Mouse (Mus musculus) adrenal gland, postnatal 25 days (tissue): Measurements from ENCODE around the gene Nipal3. TPM values are rescaled to one million over a fixed set of nuclear protein-coding genes. Genes with fewer than 3 reads are reported as not detected.

Experiments
- DNase-seq: peaks from one replicate; pipeline ENCODE4 v3.0.0; 2021; ENCODE audit warnings: mixed read lengths
- total RNA-seq: library from RNA; stranded (reverse); gene quantifications from 2 replicates; pipeline ENCODE4 v1.2.3, GENCODE M21; 2021

Gene Nipal3
- total RNA-seq, 1 experiment from 2014 or later: 26.6 TPM

- DNase-seq: peak; percentile 89
Measured at GRCm38 (mm10) chr4:135433443-135434394, 61.1 kb downstream of the Nipal3 start, which contains the start of gene Rcan3. TSS of gene Rcan3 (minus strand) at chr4:135433853.

DNA sequence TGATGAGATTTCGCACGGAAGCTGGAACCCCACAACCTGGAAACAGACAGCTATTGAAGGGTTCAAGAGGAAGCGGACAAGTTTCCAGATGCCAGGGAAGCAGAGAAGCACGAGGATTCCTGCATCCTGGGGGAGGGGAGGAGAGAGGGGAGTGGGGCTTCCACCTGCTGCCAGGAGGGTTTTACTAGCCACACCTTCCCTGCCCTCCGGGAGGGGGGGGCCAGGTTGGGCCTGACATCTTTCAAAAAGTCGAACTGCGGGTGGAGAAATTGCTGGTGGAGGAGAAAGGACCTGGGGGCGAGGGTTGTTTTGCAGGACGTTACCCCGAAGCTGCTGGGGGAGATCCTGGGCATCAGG, 61.8 kb downstream of the Nipal3 start:
- DNase-seq: no peak

GRCm38 (mm10) chr4:135429990-135430760, 64.7 kb downstream of the Nipal3 start:
- DNase-seq: peak; percentile 43

DNA sequence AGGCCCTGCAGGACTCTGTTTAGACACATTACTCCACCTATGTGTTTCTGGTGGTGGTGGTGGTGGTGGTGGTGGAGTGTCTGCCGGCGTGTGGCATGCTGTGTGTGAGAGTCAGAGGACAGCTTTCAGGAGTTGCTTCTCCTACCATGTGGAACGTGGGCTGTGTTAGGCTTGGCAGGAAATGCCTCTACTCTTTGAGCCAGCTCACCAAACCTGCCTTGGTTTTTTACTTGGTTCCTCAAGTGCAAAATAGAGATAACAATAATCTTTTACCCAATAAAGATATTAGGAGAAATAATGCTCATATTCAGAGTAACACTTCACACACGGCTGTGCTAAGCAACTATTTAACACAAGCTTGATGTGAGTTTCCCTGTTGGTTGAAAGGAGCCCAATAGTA, 65.5 kb downstream of the Nipal3 start:
- no peak for DNase-seq

DNA sequence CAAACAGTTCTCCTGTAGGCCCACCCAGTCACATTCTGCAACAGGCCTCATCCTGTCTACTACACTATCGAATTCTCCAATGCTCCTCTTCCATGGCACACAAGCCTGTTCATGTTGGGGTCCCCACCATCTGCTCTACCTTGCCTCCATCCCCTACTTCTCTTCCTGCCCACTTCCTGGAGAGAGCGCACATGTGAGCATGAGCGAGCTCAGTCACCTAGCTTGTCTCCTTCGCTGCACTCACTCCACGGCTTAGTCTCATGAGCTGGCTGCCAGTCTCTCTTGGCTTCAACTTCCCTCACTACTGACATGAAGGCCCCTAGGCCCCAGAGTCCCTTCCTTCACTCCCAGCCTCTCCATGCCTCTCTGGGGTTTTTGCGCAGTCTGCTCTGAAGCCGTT, 68.3 kb downstream of the Nipal3 start:
- no peak for DNase-seq

GRCm38 (mm10) chr4:135425625-135426024, 69.2 kb downstream of the Nipal3 start:
- no peak for DNase-seq

DNA sequence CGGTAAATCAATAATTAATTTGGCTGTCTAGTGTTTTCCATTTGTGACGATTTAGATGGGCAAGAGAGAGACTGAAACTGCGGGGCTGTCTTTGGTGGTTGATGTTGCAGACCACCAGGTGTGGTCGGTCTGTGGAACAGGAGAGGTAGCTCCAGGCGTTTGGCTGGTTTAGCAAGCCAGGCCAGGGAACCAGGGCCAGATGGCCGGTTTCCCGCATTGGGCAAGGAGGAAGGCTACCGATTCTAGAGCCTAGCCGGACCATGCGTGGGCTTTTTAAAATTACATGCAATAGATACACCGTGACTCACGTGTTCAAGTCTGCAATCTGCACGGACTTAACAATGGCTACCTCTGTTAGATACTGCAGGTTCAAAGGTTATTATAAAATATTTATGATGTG, 73.9 kb downstream of the Nipal3 start:
- DNase-seq: no peak

- DNase-seq: no peak
Measured at GRCm38 (mm10) chr4:135420416-135420815, 74.4 kb downstream of the Nipal3 start.

DNA sequence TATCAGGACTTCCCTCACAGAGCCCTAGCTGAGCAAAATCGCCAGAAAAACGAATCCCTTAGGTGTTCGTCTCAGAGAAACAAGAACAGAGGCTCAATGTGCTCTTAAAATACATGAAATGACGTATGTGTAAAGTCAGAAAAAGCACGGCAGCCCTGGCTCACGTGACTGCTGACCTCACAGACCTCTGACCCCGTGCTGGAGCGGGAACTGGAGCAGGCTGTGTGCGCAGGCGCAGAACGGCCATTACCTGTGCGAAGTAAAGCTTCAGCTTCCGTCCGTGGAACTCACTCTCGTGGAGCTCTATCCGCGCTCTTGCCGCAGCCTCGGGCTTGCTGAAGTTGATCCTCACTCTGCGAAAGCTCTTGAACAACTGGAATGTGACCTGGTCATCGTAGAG, 74.8 kb downstream of the Nipal3 start:
- no peak for DNase-seq

GRCm38 (mm10) chr4:135416367-135416766, 78.5 kb downstream of the Nipal3 start:
- DNase-seq: no peak

DNA sequence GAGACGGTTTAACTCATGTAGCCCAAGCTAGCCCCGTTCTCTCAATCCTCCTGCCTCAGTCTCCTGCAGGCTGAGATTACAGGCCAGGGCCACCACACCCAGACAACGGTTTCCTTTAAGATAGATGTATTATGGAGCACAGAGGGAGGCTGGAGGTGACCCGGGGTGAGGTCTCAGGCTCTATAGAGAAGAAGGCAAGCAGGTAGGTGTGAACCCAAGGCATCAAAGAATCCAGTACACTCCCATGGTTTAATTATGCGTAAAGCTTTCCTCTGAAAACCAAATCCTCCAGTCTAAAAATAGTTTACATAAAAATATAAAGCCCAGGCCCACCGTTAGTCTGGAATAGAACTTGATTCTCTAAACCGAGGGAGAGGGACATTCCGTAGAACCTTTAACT, 81.3 kb downstream of the Nipal3 start:
- no peak for DNase-seq

- peak; percentile 76 for DNase-seq
Measured at GRCm38 (mm10) chr4:135411633-135412032, 83.2 kb downstream of the Nipal3 start.

DNA sequence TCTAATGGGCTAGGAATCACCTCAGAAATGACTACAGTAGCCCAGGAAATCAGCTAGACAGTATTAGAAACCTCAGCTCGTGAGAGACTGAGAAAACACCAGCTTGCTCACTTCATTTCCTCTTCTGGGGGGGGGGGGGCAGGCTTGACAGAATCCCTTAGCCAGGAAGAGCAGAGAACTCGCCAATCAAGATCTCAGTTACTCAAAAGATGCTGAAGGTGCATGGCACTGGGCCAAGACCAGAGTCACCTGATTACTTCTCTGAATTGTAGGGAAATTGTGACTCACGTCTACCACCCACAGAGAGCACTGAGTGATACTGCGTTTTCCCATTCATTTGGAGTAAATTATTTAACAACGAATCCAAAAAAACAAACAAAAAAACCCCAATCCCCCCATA, 88.7 kb downstream of the Nipal3 start:
- DNase-seq: no peak

- DNase-seq: no peak
Measured at GRCm38 (mm10) chr4:135404916-135405315, 89.9 kb downstream of the Nipal3 start.

DNA sequence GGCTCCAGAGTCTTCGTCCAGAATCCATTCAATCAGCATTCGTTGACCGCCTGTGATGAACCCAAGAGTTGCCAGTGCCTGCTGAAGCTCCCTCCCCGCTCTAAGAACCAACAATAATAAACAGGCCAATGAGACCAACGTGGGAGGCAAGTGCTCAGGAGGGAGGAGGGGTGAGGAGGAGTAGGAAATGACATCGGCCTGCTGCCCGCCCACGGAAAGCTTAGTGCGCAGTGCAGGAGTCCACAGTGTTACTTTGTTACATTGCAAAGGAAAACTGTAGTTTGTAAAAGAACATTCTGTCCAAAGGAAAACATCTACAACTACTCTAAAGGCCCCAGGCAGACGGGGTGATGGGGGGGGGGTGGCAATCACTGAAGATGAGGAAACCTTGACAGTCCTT, 90.8 kb downstream of the Nipal3 start:
- DNase-seq: no peak

GRCm38 (mm10) chr4:135401881-135402280, 93.0 kb downstream of the Nipal3 start:
- DNase-seq: no peak

- DNase-seq: no peak
Measured at GRCm38 (mm10) chr4:135397991-135398390, 96.8 kb downstream of the Nipal3 start, which contains the start of gene Ncmap. TSS of gene Ncmap (minus strand) at chr4:135398227.

- DNase-seq: no peak
Measured at GRCm38 (mm10) chr4:135397551-135397950, 97.3 kb downstream of the Nipal3 start.

- DNase-seq: no peak
Measured at GRCm38 (mm10) chr4:135396303-135396702, 98.5 kb downstream of the Nipal3 start.
